Mouse (Mus musculus): ENCODE data around the gene Kif7.

DNA sequence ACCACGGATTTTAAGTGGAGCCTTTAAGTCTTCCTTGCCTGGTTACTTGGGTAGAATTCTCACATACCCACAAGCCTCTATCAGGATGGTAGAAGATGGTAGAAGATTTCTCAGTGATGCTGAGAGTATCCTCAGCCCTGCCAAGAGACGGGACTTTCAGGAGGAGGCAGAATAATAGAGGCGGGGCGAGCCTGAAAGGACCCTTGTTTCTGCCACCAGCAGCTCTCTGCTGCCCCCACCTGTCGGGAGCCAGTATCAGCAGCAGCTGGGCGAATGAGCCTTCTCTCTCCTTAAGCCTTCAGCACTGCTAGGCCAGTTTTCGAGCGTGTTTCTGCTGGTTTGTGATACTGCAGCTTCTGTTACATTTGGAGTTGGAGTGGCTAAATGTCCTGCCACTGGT is 13.6 kb upstream of the Kif7 start:
- TF ChIP-seq EP300 (IDR thresholded peaks at IDR 0.05) (no peak), CTCF (IDR thresholded peaks at IDR 0.05) (peak; percentile 89)
